ENCODE assay signal across 8 mouse cellular contexts in genomic region chr7:39544242-39545111, GRCm38 (mm10). TPM values are rescaled to one million over a fixed set of nuclear protein-coding genes. Genes with fewer than 3 reads are reported as not detected.
DNase-seq lines count a peak whose midpoint lies in the region; ATAC-seq and TF ChIP-seq lines count a peak whose summit lies in the region.

No protein-coding gene starts in this region.

- WGBS in forebrain, embryonic 11.5 days: 1% methylated on average over 43 of the region's 43 CpGs
- under 1% methylated on average over 43 of the region's 43 CpGs for WGBS in heart, embryonic 15.5 days
- WGBS in liver, embryonic 14.5 days (ENCODE audit: insufficient replicate concordance): 1% methylated on average over 43 of the region's 43 CpGs
- 0% methylated on average over 43 of the region's 43 CpGs for WGBS in stomach, embryonic 15.5 days

- no peaks in the 10 kb centered on the region for H3K9me3 ChIP-seq in E14TG2a.4 (ENCODE audit: low read length)
- H3K9me3 ChIP-seq in forebrain, embryonic 11.5 days (ENCODE audit: control insufficient read depth, low read length): no peaks in the 10 kb centered on the region
- H3K9me3 ChIP-seq in heart, embryonic 15.5 days (replicated peaks): no peaks in the 10 kb centered on the region
- H3K9me3 ChIP-seq in liver, embryonic 14.5 days (ENCODE audit: control insufficient read depth, low read length): no peaks in the 10 kb centered on the region
- no peaks in the 10 kb centered on the region for H3K9me3 ChIP-seq in stomach, embryonic 15.5 days

- peak; percentile 97 for ATAC-seq in forebrain, embryonic 11.5 days (replicated peaks; ENCODE audit: low FRiP score)
- peak; percentile 96 for ATAC-seq in heart, embryonic 15.5 days (replicated peaks; ENCODE audit: insufficient number of reproducible peaks, insufficient read depth, low FRiP score, low read depth)
- peak; percentile 86 for ATAC-seq in liver, embryonic 14.5 days (ENCODE audit: insufficient read depth)
- peak; percentile 96 for ATAC-seq in stomach, embryonic 15.5 days (ENCODE audit: insufficient read depth, low FRiP score, low read depth)

- TF ChIP-seq CTCF in E14TG2a.4 (conservative IDR thresholded peaks at IDR 0.05; ENCODE audit: low read length): peak; percentile 28; the same call in 1 of the 2 replicates
- TF ChIP-seq CTCF in liver, embryonic 14.5 days (IDR thresholded peaks at IDR 0.05; ENCODE audit: low read depth): peak; percentile 49

- peaks cover 5% of the 10 kb centered on the region; the same call in 1 of the 2 replicates for H3K36me3 ChIP-seq in E14TG2a.4 (ENCODE audit: insufficient read depth, low read length)
- no peaks in the 10 kb centered on the region for H3K36me3 ChIP-seq in forebrain, embryonic 11.5 days (ENCODE audit: control insufficient read depth, insufficient read depth, low read length)
- no peaks in the 10 kb centered on the region for H3K36me3 ChIP-seq in heart, embryonic 15.5 days
- H3K36me3 ChIP-seq in liver, embryonic 14.5 days (replicated peaks; ENCODE audit: control insufficient read depth, insufficient read depth, low read depth): no peaks in the 10 kb centered on the region
- no peaks in the 10 kb centered on the region for H3K36me3 ChIP-seq in stomach, embryonic 15.5 days

- no peak for TF ChIP-seq EP300 in liver, embryonic 14.5 days (IDR thresholded peaks at IDR 0.05; ENCODE audit: low read depth)

- H3K4me1 ChIP-seq in E14TG2a.4 (replicated peaks; ENCODE audit: low read depth, low read length): peaks cover 14% of the 10 kb centered on the region
- peaks cover 3% of the 10 kb centered on the region; the same call in 1 of the 2 replicates for H3K4me1 ChIP-seq in forebrain, embryonic 11.5 days (replicated peaks; ENCODE audit: control insufficient read depth, insufficient read depth, low read length)
- H3K4me1 ChIP-seq in heart, embryonic 15.5 days (replicated peaks): peaks cover 17% of the 10 kb centered on the region
- H3K4me1 ChIP-seq in liver, embryonic 14.5 days (replicated peaks; ENCODE audit: control insufficient read depth in 2 of 2, insufficient read depth in 2 of 2, low read length in 1 of 2): no peaks in the 10 kb centered on the region; a peak in 1 of 4 replicates
- H3K4me1 ChIP-seq in stomach, embryonic 15.5 days: no peaks in the 10 kb centered on the region

- H3K9ac ChIP-seq in forebrain, embryonic 11.5 days (ENCODE audit: low read length): peak overlapping the region; percentile 82
- peak overlapping the region; percentile 81 for H3K9ac ChIP-seq in heart, embryonic 15.5 days
- H3K9ac ChIP-seq in liver, embryonic 14.5 days (replicated peaks): peak overlapping the region; percentile 65
- H3K9ac ChIP-seq in stomach, embryonic 15.5 days: peak overlapping the region; percentile 56; the same call in 1 of the 2 replicates

- DNase-seq in c-Kit-positive CD71-positive TER-119-positive erythroid progenitor cells, embryonic 14.5 days (ENCODE audit: low spot score): peak; percentile 20
- DNase-seq in forebrain, embryonic 11.5 days (ENCODE audit: low spot score): peak; percentile 88
- peak; percentile 88 for DNase-seq in kidney, postnatal 14 days
- peak; percentile 39 to 63 (median 40) for DNase-seq in liver, embryonic 14.5 days (ENCODE audit: low read depth in 3 of 3, low spot score in 3 of 3)
- DNase-seq in neural tube, embryonic 10.5 days (ENCODE audit: extremely low spot score, low spot score): peak; percentile 85

- peak overlapping the region; percentile 76 for H3K27ac ChIP-seq in forebrain, embryonic 11.5 days (ENCODE audit: low read depth, low read length)
- peak overlapping the region; percentile 92 for H3K27ac ChIP-seq in heart, embryonic 15.5 days
- peak overlapping the region; percentile 37; the same call in 1 of the 2 replicates for H3K27ac ChIP-seq in liver, embryonic 14.5 days
- peak overlapping the region; percentile 97 for H3K27ac ChIP-seq in stomach, embryonic 15.5 days

- peak overlapping the region; percentile 76 for H3K4me2 ChIP-seq in forebrain, embryonic 11.5 days (ENCODE audit: low read depth, low read length, severe bottlenecking)
- H3K4me2 ChIP-seq in heart, embryonic 15.5 days: peak overlapping the region; percentile 72
- H3K4me2 ChIP-seq in liver, embryonic 14.5 days (ENCODE audit: low read depth): peak overlapping the region; percentile 76
- H3K4me2 ChIP-seq in stomach, embryonic 15.5 days: peak overlapping the region; percentile 61

- H3K4me3 ChIP-seq in E14TG2a.4 (replicated peaks; ENCODE audit: low read length): peak overlapping the region; percentile 79
- peak overlapping the region; percentile 41 for H3K4me3 ChIP-seq in forebrain, embryonic 11.5 days (ENCODE audit: low read depth, low read length)
- H3K4me3 ChIP-seq in heart, embryonic 15.5 days: peak overlapping the region; percentile 64
- H3K4me3 ChIP-seq in liver, embryonic 14.5 days (ENCODE audit: insufficient read depth in 1 of 2, low read depth in 2 of 2, low read length in 2 of 2): peak overlapping the region; percentile 59 to 73
- H3K4me3 ChIP-seq in stomach, embryonic 15.5 days (replicated peaks): peak overlapping the region; percentile 66

- peaks cover 6% of the 10 kb centered on the region for H3K27me3 ChIP-seq in E14TG2a.4 (ENCODE audit: insufficient read depth, low read length)
- no peaks in the 10 kb centered on the region for H3K27me3 ChIP-seq in forebrain, embryonic 11.5 days (ENCODE audit: control insufficient read depth, insufficient read depth, low read length)
- no peaks in the 10 kb centered on the region for H3K27me3 ChIP-seq in heart, embryonic 15.5 days
- H3K27me3 ChIP-seq in liver, embryonic 14.5 days (ENCODE audit: control insufficient read depth, insufficient read depth, low read length): no peaks in the 10 kb centered on the region
- H3K27me3 ChIP-seq in stomach, embryonic 15.5 days (replicated peaks): no peaks in the 10 kb centered on the region

RNA-seq across cellular contexts. Expression of gene Zfp619, which starts 26.9 kb away (rescaled TPM):
- polyA plus RNA-seq in forebrain, embryonic 11.5 days (2014; fragmentation: Nextera tagmentation; extraction: Ambion mirVana): 4.3 and 4.4 TPM in 2 replicates
- polyA plus RNA-seq in heart, embryonic 15.5 days (2015; fragmentation: Nextera tagmentation; extraction: Ambion mirVana): 1.2 and 1.4 TPM in 2 replicates
- polyA plus RNA-seq in liver, embryonic 14.5 days (2012; rRNA removed): 0.22 and 0.25 TPM in 2 replicates
- 0.14 and 0.29 TPM in 2 replicates for polyA plus RNA-seq in liver, embryonic 14.5 days (2014; fragmentation: Nextera tagmentation; extraction: Ambion mirVana)
- 1.4 TPM in 2 replicates for polyA plus RNA-seq in stomach, embryonic 15.5 days (2015; fragmentation: Nextera tagmentation; extraction: Ambion mirVana)

Comparison
In these comparisons a context has a peak if more than half of its experiments do, and no peak if none do; other contexts are left out.
1. Peak in every context shown above with its lines: DNase-seq, ATAC-seq, H3K4me3 ChIP-seq and H3K27ac ChIP-seq.
2. DNase-seq: peak in every context shown above with its lines; median percentile 88 in forebrain, embryonic 11.5 days; 88 in kidney, postnatal 14 days; 85 in neural tube, embryonic 10.5 days; 40 in liver, embryonic 14.5 days; 20 in c-Kit-positive CD71-positive TER-119-positive erythroid progenitor cells, embryonic 14.5 days.
3. H3K27ac ChIP-seq: peak in every context shown above with its lines; median percentile 97 in stomach, embryonic 15.5 days; 92 in heart, embryonic 15.5 days; 76 in forebrain, embryonic 11.5 days; 37 in liver, embryonic 14.5 days.